Mouse (Mus musculus) kidney, adult 18-20 months (tissue): ENCODE measurements at regions not wholly inside any gene's neighbourhood (a gene's known extent, or its start where the extent isn't known, plus 50 kb on each side); places are given as distances from the start of the nearest gene placed in this dataset.

Experiments
- DNase-seq: peaks from one replicate; pipeline ENCODE4 v3.0.0; 2021

DNA sequence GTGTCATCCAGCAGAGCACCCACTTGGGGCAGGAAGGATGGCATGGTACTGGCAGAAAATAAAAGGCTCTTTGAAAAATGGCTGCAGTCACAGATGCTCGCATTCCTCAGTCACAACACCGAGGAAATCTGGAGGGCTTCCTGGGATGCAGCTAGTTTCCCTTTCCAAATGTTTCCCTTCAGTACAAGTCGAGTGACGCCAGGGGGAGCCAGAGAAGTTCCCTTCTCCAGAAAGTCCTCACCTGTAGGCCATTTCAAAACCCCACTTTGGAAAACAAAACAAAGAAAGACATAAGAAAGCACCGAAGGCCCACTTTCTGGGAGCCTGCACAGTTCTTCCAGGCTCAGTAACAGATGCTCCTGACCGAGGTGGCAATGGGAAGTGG is 199.4 kb upstream of the Apob start:
- peak; percentile 24 for DNase-seq

DNA sequence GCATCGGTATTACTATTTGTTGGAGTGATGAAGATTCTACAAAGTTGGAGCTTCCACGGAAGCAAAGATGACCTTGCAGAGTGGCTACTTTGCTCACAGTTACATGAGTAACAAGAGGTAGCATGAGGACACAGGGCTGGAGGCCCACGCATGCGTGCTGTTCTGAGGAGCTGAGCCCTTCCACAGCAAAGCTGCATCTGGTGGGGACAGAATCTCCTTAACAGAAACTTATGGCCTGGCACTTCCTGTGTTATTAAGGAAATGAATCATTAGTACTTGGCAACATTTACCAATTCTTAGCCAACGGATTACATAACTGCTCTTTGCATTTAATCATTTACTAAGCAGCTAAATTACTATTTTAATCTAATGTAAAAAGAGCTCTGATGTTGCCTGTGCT is 160.8 kb upstream of the Apob start:
- DNase-seq, result peak; percentile 51

DNA sequence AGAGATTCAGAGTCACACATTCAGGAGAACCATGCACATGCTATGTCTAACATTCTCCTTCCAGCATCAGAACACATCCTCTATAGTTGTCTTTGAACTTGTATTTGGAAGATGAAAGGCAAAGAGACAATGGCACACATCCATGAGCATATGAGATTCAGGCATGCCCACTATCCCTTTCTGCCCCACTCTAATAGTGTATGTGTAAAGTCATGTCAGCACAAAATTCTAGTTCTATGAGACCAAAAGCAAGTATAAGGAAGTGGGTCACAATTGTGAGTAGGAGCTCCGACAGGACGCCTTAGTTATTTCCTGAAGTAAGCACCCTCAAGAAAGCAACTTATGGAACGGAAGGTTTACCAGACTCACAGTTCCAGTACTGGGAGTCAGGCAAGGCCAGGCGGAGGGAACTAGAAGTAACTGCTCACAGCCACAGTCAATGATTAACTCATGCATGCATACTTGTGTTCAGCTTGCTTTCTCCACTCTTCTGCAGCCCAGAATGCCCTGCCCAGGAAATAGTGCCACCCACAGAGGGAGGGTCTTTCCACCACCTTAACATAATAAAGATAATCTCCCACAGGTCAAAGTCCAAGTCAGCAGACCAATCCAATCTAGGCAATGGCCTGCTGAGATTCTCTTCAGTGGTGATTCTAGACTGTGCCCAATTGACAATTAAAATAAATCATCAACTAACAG is 157.3 kb upstream of the Apob start:
- DNase-seq, result peak; percentile 65

DNA sequence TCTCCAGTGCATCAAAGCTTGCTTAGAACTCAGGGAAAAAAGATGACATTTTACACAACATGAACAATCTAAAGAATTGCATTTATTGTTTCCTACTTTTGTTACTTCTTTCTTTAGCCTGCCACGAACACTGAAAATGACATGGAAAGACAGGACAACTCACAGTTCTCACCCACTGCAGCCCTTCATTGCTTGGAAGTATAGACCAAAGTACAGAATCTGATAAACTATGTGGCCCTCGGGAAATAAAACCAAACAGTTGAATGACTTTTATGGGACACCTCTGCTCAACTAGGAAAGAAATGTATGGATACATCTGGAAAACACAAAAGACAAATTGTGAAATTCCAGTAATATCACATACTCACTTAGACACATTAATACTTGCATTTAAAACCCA is 156.7 kb upstream of the Apob start:
- DNase-seq, result no peak

DNA sequence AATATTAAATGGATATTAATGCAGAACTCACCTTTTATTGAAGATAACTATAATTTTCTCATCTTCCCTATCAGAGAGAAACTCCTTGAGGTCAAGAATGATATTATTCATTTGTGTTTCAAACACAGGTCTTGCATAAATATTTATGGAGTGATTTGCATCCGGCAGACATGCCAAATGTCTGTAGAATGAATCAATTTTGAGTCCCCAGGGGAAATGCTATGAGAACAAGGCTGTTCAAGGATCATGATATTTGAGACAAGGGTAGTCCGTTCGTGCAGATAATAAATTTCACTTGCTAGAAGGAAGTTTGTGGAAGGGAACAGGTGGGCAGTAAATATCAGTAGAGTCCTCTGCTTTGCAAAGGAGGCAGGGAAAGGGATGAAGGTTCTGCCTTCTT is 141.7 kb upstream of the Apob start:
- DNase-seq, result no peak

DNA sequence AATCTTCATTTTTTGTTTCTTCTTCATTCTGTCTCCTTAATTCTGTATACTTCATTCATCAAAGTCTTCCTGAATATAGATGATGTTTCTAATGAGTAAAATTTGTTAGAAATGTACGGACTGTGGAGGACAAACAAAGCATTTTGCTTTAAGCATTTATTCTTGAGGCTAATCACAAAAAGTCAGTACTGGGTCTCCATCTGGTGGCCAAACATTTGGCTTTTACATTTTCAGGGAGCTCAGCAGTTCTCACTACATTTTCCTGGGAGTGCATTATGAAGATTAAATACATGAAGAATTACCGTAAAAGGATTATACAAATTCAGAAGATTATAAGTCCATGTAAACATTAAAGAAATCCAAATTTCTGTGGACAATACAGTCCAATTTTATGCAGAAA is 123.6 kb upstream of the Apob start:
- no peak for DNase-seq

DNA sequence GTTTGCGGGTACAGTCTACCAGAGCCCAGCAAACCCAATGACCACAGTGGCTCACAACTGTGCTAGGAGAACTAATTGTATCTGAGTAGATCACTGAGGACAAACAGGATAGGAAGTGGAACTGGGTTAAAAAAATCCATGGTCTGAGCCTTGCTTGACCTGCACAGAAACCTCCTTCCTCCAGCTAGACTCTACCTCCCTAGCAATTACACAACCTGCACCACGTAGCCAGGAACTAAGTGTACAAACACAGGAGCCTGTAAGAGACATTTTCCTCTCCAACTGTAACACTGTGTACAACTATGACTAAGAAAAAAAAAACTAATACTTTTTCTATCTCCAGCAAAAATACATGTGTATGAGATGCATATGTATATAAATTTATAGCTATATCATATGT is 121.8 kb upstream of the Apob start:
- DNase-seq, result no peak

DNA sequence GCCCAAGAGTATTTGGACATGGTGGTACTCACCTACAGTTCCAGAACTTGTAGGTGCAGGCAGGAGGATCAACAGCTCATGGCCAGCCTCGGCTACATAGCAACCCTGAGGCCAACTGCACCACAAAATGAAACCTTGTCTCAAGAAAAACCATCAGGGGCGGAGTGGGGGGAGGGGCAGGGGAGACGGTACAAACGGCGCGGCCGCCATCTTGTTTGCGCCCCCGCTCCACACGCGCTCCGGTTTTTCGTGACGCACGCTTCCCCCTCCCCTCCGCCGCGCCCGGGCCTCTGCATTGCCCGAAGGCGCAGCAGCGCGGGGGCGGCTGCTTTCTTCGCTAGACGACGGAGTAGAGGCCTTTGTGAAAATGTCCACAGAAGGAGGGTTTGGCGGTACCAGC is 117.9 kb upstream of the Apob start:
- DNase-seq, result no peak

DNA sequence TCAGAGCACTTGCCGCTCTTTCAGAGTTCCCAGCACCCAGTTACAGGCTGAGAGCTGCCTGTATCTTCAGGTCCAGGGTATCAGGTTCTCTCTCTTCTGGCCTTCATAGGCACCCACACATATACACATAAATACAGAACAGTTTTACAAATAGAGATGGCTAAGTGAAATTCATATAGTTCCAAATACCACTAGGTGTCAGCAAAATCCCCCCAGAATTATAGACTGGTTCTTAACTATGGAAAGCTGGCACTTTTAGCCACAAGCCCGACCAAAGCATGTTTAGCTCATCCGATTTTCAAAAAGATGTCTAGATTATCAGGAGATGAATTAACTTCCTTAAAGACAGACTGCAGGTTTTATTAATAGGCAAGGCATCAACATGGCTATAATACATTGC is 107.4 kb upstream of the Apob start:
- no peak for DNase-seq

DNA sequence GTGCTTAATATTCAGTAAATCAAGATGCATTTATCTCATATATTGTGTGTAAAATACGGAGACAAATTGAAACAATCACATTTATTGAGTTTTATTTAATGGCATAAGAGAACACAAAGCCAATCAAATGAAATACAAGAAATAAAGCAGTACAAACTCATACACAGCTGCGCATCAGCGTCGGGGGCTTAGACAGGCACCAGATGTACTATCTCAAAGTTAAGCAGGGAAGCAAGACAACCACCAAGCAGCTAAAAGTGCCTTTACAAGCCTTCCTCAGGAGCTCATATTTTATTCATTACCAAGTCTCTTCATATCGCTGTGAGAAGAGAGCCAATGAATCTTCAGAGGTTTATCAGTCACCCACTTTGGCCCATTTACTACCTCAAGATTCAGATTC is 107.0 kb upstream of the Apob start:
- DNase-seq, result no peak

DNA sequence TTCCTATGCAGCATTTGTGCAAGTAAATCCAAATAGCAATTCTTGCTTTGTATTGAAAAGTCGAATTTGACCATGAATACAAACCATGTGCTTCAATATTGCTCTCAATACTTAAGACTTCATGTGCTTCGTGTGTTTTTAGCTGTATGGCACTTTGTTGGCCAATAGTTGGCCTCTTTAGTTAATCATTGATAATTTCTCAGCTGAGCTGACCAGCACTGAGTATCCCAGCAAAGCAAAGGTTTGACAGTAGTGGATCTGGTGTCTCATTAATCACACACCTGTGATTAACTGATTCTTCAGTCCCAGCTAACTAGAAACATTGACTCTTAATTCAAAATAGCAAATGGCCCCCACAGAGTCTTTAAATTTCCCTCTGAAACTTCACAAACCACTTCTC is 102.0 kb upstream of the Apob start:
- DNase-seq, result no peak

DNA sequence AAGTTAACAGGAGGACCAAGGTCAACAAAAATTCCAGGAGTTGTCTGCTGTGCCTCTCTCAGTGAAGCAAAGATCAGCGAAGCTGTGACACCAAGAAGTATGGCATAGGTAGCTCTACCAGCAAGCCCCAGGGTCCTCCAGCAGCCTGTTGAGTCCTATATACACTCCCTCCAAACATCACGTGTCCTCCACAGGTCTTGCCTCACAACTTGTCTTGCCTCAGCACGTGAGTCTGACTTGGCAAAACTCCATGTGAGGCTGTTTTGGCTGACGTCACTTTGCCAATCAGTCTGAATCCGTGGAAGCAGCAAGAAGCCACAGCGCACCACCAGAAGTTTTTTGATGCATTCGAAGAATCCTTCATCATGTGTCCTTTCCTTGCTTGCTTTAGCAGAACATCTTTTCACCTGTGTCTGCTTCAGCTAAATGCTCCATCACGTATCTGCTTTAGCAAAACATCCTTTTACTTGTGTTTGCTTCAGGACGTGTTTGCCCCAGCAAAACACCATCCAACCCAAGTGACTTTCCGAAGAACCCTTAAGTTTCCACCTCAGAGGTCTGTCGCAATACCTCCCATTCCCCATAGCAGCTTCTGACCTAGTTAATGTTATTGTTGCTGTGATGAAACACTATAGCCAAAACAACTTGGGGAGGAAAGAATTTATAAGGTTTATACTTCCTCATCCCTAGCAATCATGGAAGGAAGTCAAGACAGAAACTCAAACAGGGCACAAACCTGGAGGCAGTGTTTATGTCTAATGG is 101.0 kb upstream of the Apob start:
- no peak for DNase-seq

DNA sequence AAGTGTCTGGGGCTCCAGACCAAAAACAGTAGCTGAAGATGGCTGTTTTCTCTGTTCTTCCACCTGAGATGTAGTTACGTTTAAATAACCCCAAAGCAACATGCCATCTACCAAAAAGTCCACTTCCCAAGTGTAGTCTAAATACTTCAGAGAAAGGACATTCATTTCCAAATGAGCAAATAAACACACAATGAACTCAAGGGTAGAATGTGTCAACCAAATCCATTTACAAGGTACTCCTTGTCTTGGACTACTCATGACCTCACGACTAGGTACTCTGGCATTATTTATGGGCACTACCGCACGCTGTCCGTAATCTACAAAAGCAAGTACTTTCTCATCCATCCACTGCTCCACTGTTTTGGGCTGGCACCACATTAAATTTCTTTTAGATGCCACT is 98.7 kb upstream of the Apob start:
- DNase-seq, result no peak

DNA sequence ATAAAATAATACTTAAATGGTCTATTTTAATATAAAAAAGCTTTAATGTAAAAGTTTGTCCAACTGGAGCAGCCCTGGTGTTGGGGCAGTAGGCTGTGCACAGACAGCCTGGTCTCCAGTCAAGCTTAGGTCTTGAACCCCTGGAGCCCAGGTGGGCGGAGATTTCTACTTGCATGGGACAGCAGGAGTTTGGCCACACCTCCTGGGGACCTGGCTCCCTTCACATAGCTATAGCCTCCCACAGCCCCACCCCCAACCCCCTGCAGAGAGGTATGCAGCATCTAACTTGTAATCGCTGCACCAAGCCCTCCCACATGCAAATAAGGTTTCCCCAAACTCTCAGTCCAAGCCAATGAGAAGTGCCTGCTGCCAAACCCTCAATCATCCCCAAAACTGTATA is 81.3 kb upstream of the Apob start:
- DNase-seq, result no peak

DNA sequence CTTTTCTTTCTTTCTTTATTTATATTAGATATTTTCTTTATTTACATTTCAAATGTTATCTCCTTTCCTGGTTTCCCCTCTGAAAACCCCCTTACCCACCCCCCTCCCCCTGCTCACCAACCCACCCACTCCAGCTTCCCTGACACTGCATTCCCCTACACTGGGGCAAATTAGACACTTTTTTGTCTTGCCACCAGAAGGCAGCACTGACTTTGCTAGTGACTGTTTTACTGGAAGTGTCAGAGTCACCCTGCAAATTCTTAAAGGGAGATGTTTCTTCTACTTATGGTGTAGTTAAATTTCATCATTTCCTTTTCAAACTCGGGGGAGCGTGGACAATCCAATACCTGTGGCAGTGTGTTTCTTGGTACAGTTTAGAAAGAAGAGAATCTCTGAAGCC is 72.1 kb upstream of the Apob start:
- peak; percentile 32 for DNase-seq

DNA sequence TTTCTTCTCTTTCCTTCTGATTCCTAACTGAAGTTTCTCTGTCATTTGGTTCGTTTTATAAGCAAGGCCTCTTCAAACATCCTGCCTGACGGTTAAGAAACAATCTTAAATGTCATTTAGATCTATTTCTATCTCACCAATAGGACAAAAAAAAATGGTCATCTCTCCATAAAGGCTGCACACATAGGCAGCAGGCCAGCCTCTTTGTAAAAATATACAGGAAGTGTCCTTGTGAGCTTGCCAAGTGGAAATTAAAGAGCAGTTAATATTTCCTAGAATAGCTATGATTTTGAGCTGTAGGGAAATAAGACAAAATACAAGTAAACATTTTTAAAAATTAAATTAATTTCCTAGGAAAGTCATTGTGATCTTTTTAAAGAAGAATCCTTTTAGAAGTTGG is 70.6 kb upstream of the Apob start:
- DNase-seq, result no peak

DNA sequence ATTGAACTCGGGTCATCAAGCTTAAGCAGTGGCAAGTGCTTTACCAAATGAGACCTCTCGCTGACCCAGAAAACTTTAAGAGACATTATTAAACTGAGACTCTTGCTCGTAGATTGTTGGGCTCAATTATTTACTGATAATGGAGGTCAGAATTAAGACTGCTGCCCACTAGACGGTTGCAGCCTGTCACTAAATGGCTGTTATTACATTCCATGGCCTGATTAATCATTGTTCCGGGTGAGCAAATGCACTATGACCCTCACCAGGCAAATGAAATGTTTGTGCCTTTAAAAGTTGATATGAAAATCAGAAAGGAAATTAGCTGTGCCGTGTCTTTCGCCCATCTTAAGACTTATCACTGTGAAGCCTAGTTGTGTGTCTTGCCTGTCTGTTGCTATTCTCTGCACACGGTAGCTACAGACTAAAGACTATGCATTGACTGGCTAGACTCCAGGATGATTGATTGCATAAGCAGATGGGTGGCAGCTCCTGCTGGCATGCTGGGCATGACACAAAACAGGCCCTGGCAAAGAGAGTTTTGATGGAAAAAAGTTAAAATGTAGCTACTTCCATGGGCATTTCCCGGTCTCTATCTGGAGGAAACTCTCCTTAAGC is 67.6 kb upstream of the Apob start:
- peak; percentile 20 for DNase-seq

DNA sequence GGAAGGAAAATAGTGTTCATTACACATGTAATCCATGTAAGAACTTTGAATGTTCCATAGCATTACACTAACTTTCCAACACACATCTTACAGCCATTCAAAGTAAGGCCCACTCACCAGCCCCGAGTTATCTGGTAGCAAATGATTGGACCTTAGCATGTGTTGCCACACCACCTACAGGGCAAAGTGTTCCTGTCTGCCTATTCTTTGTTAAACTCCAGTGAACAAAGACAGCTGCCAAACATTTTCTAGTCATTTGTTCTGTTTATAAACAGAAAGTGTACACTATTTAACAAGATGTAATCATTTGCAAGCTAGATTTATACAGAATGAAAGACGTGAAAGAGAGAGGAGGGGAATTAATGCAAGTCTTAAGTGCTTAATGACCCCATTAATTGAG is 66.9 kb upstream of the Apob start:
- DNase-seq, result peak; percentile 15

DNA sequence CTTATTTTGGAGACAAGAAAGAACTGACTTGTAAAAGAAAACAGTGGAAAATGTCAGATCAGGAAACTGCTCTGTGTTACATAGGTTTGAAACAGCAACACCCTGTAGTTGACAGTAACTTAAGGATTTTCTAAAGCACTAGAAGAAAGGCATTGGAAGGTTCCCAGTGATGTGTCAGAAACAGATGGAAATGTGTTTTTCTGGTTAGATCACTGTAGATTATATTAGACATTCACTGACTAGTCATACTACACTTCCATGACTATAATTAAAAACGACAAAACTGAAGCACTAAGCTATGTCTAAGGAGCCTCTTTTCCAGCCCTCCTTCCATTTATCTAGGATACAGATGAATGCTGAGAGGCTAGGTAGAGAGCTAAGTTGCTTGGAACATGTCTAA is 59.1 kb upstream of the Apob start:
- DNase-seq, result no peak

DNA sequence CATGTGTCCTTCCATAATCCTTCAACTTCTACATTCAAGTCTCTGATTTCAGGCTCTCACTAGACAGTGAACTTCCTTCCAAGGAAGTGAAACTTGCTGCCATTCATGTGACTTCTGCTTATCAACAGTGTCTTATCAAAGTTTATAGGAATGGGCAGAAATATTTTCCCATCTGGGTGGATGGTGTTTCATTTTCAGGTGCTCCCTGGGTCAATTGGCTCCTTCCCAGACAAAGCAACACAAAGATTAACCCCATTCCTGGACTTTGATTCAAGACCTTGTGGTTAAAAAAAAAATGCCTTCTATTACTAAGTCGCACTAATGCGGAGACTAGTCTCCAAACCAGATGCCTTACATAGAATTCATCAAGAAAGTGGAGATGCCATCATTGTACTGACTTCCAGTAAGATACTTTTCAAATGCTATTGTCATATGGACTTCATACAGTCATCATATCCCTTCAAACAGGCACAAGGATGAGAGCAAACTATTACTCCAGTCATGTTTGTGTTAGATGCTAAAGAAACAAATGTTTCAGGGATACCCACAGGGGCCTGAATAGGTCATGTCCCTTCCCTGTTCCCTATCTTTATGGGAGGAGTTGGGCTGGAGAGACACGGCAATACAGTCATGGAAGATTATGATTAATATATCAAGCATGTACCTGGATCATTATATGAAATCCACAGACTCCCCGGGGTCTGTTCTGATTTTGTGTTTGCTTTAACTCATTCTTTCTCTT is 58.3 kb upstream of the Apob start:
- DNase-seq, result peak; percentile 7

DNA sequence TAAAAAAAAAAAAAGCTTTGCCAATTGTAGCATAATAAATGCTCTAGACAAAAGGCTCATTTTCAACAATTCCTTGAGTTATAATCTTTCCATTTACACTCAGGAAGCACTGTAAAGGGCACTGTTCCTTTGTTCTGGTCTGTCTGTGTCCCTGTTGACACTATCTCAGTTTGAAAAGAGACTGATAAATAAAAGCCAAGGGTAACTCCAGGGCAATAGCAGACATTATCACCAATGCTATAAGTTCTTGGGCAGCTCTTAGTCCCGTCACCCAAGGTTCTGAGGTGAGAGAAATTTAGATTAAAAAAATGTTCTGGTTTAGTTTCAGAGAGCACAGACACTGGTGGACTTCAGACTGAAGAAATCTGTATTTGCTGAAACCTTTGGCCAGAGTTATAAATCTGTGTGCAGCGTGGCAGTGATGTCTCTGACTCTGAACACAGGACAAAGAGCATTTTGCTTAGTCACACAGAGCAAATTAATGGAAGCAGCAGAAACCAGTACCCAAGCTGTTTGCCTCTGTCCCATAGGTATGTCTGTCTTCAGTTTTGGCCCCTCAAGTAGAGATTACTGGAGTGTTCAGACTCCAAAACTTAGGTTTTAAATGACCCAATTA is 57.6 kb upstream of the Apob start:
- no peak for DNase-seq

DNA sequence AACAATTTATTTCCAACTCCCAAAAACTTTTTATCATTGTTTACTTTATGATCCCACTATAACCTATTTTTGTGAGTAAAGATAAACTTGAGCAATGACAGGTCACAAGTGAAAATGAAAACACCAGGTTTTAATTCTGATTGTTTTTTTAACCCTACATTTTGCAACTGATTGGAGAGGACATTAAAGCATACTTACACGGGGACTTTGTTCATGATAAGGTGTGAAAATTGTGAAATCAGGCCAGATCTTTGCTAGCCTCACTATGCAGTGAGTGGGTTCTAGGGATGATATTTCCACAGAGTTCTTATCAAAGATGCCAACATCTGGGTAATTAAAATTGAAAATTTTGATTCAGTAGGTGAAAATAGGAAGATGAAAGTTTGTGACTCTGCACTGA is 56.6 kb upstream of the Apob start:
- no peak for DNase-seq
